Mouse (Mus musculus) CH12.LX (cell line): ENCODE results near the gene Pip5k1c. TPM values are rescaled to one million over a fixed set of nuclear protein-coding genes. Genes with fewer than 3 reads are reported as not detected.

Experiments used
- DNase-seq: peaks from one replicate; pipeline ENCODE4 v3.0.0-alpha.2; 2013; ENCODE audit errors: extremely low read depth
- H3K27ac ChIP-seq: 2 replicates; pipeline ENCODE4 v1.5.1; 2012; ENCODE audit warnings: low read depth, mild to moderate bottlenecking, control low read depth, moderate library complexity; ENCODE audit not compliant: insufficient read depth
- H3K27me3 ChIP-seq: replicated peaks from 2 replicates; pipeline ENCODE3; 2012; ENCODE audit warnings: inconsistent platforms
- H3K36me3 ChIP-seq, 2 experiments: replicated peaks in 1 of 2; 2 replicates each; pipeline versions ENCODE3 to v1.6.1; 2012; ENCODE audit warnings: inconsistent platforms in 1 of 2, low read length in 1 of 2, mild to moderate bottlenecking in 1 of 2, mixed read lengths in 1 of 2, moderate library complexity in 1 of 2; ENCODE audit not compliant: control insufficient read depth in 1 of 2, insufficient read depth in 1 of 2
- H3K4me1 ChIP-seq, 2 experiments: 2 replicates each; pipeline ENCODE4 v1.6.1; 2012; ENCODE audit warnings: inconsistent platforms in 1 of 2, moderate library complexity in 1 of 2; ENCODE audit not compliant: insufficient read depth in 2 of 2, control insufficient read depth in 1 of 2
- H3K4me2 ChIP-seq: 2 replicates; pipeline ENCODE4 v1.6.1; 2012; ENCODE audit warnings: low read depth, mild to moderate bottlenecking, control low read depth; ENCODE audit not compliant: poor library complexity, insufficient read depth, severe bottlenecking
- H3K4me3 ChIP-seq, 3 experiments: fragments of 150-350 bp in 1 of 3; sonication (generic) in 1 of 3; replicated peaks in 1 of 3; 2 replicates each; pipeline versions ENCODE3 to v1.5.1; 2011 to 2012; ENCODE audit warnings: low read depth in 2 of 3, low read length in 2 of 3, mild to moderate bottlenecking in 2 of 3, moderate library complexity in 2 of 3, control low read depth in 1 of 3, improper control_type of control experiment in 1 of 3, inconsistent platforms in 1 of 3, mixed read lengths in 1 of 3; ENCODE audit not compliant: poor library complexity in 1 of 3
- H3K79me2 ChIP-seq: replicated peaks from 2 replicates; pipeline ENCODE4 v1.6.1; 2012; ENCODE audit warnings: mild to moderate bottlenecking, moderate library complexity; ENCODE audit not compliant: control insufficient read depth, poor library complexity, insufficient read depth, severe bottlenecking; ENCODE audit errors: extremely low read depth
- H3K9ac ChIP-seq: 2 replicates; pipeline ENCODE4 v1.6.1; 2012; ENCODE audit warnings: low read depth, mild to moderate bottlenecking, control low read depth, moderate library complexity; ENCODE audit not compliant: insufficient read depth
- H3K9me3 ChIP-seq: replicated peaks from 2 replicates; pipeline ENCODE3; 2012; ENCODE audit warnings: low read length, inconsistent platforms, mixed read lengths
- CHD1 ChIP-seq: IDR thresholded peaks from 2 replicates; pipeline ENCODE4 v1.6.1; 2012; ENCODE audit warnings: low read depth, low read length, improper control_type of control experiment, inconsistent platforms
- CHD2 ChIP-seq: IDR thresholded peaks from 2 replicates; pipeline ENCODE4 v1.6.1; 2011; ENCODE audit warnings: low read length, improper control_type of control experiment
- CTCF ChIP-seq, 2 experiments: IDR thresholded peaks in 1 of 2; conservative IDR thresholded peaks in 1 of 2; 2 replicates each; pipeline ENCODE4 v1.5.1; 2011 to 2012; ENCODE audit warnings: low read depth in 2 of 2, low read length in 2 of 2, improper control_type of control experiment in 1 of 2, inconsistent platforms in 1 of 2, mild to moderate bottlenecking in 1 of 2, moderate library complexity in 1 of 2
- EP300 ChIP-seq: IDR thresholded peaks from 2 replicates; pipeline ENCODE4 v1.6.1; 2011; ENCODE audit warnings: low read length, improper control_type of control experiment
- HCFC1 ChIP-seq: IDR thresholded peaks from 2 replicates; pipeline ENCODE4 v1.6.1; 2012; ENCODE audit warnings: low read depth, mild to moderate bottlenecking, inconsistent platforms, low read length, improper control_type of control experiment
- JUND ChIP-seq: conservative IDR thresholded peaks from 2 replicates; pipeline ENCODE4 v1.6.1; 2011; ENCODE audit warnings: low read depth, low read length, improper control_type of control experiment
- KAT2A ChIP-seq: IDR thresholded peaks from 2 replicates; pipeline ENCODE4 v1.6.1; 2012; ENCODE audit warnings: low read length, improper control_type of control experiment, inconsistent platforms; ENCODE audit not compliant: insufficient replicate concordance
- MAFK ChIP-seq: IDR thresholded peaks from 2 replicates; pipeline ENCODE4 v1.6.1; 2011; ENCODE audit warnings: low read length, improper control_type of control experiment; ENCODE audit not compliant: insufficient replicate concordance
- MAX ChIP-seq: IDR thresholded peaks from 2 replicates; pipeline ENCODE4 v1.6.1; 2011; ENCODE audit warnings: low read length, improper control_type of control experiment
- NELFE ChIP-seq: IDR thresholded peaks from 2 replicates; pipeline ENCODE4 v1.6.1; 2011; ENCODE audit warnings: low read depth, low read length, improper control_type of control experiment
- NRF1 ChIP-seq: IDR thresholded peaks from 2 replicates; pipeline ENCODE4 v1.6.1; 2014; ENCODE audit warnings: low read depth, mild to moderate bottlenecking, inconsistent platforms, low read length, improper control_type of control experiment, moderate library complexity
- POLR2A ChIP-seq: IDR thresholded peaks from 2 replicates; pipeline ENCODE4 v1.6.1; 2011; ENCODE audit warnings: low read depth, mild to moderate bottlenecking, improper control_type of control experiment, low read length
- POLR2AphosphoS2 ChIP-seq: IDR thresholded peaks from 2 replicates; pipeline ENCODE4 v1.6.1; 2011; ENCODE audit warnings: low read depth, low read length, improper control_type of control experiment
- SMC3 ChIP-seq: IDR thresholded peaks from 2 replicates; pipeline ENCODE4 v1.6.1; 2011; ENCODE audit warnings: low read depth, low read length, improper control_type of control experiment
- USF1 ChIP-seq: IDR thresholded peaks from 2 replicates; pipeline ENCODE4 v1.6.1; 2014; ENCODE audit warnings: low read depth, mild to moderate bottlenecking, inconsistent platforms, low read length, improper control_type of control experiment
- USF2 ChIP-seq: conservative IDR thresholded peaks from 2 replicates; pipeline ENCODE4 v1.6.1; 2011; ENCODE audit warnings: low read depth, low read length, improper control_type of control experiment
- ZC3H11A ChIP-seq: IDR thresholded peaks from 2 replicates; pipeline ENCODE4 v1.6.1; 2012; ENCODE audit warnings: low read depth, mild to moderate bottlenecking, inconsistent platforms, low read length, improper control_type of control experiment
- dilution Hi-C: fragments of 300-500 bp; cut with MboI; formaldehyde crosslinking; loops from 2 replicates; pipeline ENCODE4 v1.14.3; 2020; ENCODE audit warnings: low sequenced_read_pairs; ENCODE audit not compliant: extremely low pct_unique_long_range_greater_than_20kb, extremely low pct_ligation_motif_present
- in situ Hi-C: fragments of 300-500 bp; cut with MboI; formaldehyde crosslinking; loops from 3 replicates; pipeline ENCODE4 v1.14.3; 2019; ENCODE audit warnings: low sequenced_read_pairs, low pct_ligation_motif_present, low pct_unique_long_range_greater_than_20kb, mixed read lengths
- polyA plus RNA-seq: library from polyadenylated mRNA; unstranded; fragments of >175 nt; gene quantifications from 2 replicates; pipeline ENCODE4 v1.2.1, GENCODE M21; 2012; ENCODE audit warnings: low read depth; ENCODE audit not compliant: insufficient read length
- total RNA-seq, 2 experiments: library from RNA; depleted of rRNA; stranded (reverse); fragments of 300-350 nt in 1 of 2; fragments of >200 nt in 1 of 2; gene quantifications; 2 replicates each; pipeline ENCODE4 v1.2.3; 2012 to 2014

Pip5k1c gene
- total and polyA plus RNA-seq, 3 experiments, result 11.4 to 51.4 (median 12.6) TPM

GRCm38 (mm10) chr10:81358209-81358608 lies 65.4 kb downstream of the Pip5k1c start:
- no peak overlapping the region for H3K27ac ChIP-seq
- TF ChIP-seq CHD2 (0 out of 2 replicates have a peak, but pooled peaks have one; percentile 16), NELFE (no peak), JUND (no peak), MAFK (no peak), SMC3 (no peak), KAT2A (no peak)
- dilution Hi-C loops, result no loop called here
- no peaks in the 10 kb centered on the region for H3K9me3 ChIP-seq
- peaks cover 23 to 38% of the 10 kb centered on the region in 2 experiments for H3K36me3 ChIP-seq
- H3K9ac ChIP-seq, result peak overlapping the region; percentile 72
- no peak for DNase-seq
- no peaks in the 10 kb centered on the region; the same call in 1 of the 2 replicates for H3K79me2 ChIP-seq
- H3K4me2 ChIP-seq, result peak overlapping the region; percentile 74
- in situ Hi-C loops, result loop anchor here (10.0 kb wide), 1 partner anchor 163 kb away; no protein-coding TSS in a partner anchor
- H3K4me3 ChIP-seq, result peak overlapping the region; percentile 81 to 92 (median 92)
- H3K4me1 ChIP-seq, result peaks cover 29 to 74% of the 10 kb centered on the region in 2 experiments
- H3K27me3 ChIP-seq, result no peaks in the 10 kb centered on the region

- no peak for TF ChIP-seq ZC3H11A
- no peaks in the 10 kb centered on the region for H3K27me3 ChIP-seq
- peak overlapping the region; percentile 74 for H3K4me2 ChIP-seq
- dilution Hi-C loops, result no loop called here
- peaks cover 35 to 80% of the 10 kb centered on the region in 2 experiments for H3K4me1 ChIP-seq
- H3K79me2 ChIP-seq, result no peaks in the 10 kb centered on the region; the same call in 1 of the 2 replicates
- no peak overlapping the region for H3K27ac ChIP-seq
- no peak for DNase-seq
- in situ Hi-C loops, result loop anchor here (10.0 kb wide), 1 partner anchor 164 kb away; no protein-coding TSS in a partner anchor
- H3K9ac ChIP-seq, result no peak overlapping the region
- peak overlapping the region in 1 of 3 experiments; percentile 92 for H3K4me3 ChIP-seq
- peaks cover 26 to 45% of the 10 kb centered on the region in 2 experiments for H3K36me3 ChIP-seq
- H3K9me3 ChIP-seq, result no peaks in the 10 kb centered on the region
Measured at GRCm38 (mm10) chr10:81358841-81359240, 66.1 kb downstream of the Pip5k1c start.

GRCm38 (mm10) chr10:81360721-81361120 lies 68.0 kb downstream of the Pip5k1c start:
- Histone ChIP-seq H3K27me3 (no peaks in the 10 kb centered on the region), H3K4me2 (no peak overlapping the region), H3K79me2 (no peaks in the 10 kb centered on the region; the same call in 1 of the 2 replicates), H3K9me3 (no peaks in the 10 kb centered on the region), H3K36me3 (peaks cover 43 to 63% of the 10 kb centered on the region in 2 experiments), H3K4me3 (no peak overlapping the region), H3K9ac (no peak overlapping the region), H3K27ac (0 out of 2 replicates have a peak overlapping the region, but pooled peaks have one; percentile 12), H3K4me1 (peaks cover 45 to 82% of the 10 kb centered on the region in 2 experiments)
- in situ Hi-C loops (no loop called here), dilution Hi-C loops (no loop called here)
- TF ChIP-seq MAX, result no peak
- no peak for TF ChIP-seq POLR2AphosphoS2
- TF ChIP-seq NRF1, result no peak
- TF ChIP-seq HCFC1, result no peak
- no peak for TF ChIP-seq EP300
- no peak for TF ChIP-seq CTCF (conservative IDR thresholded peaks at IDR 0.05 in 1 of 2, IDR thresholded peaks at IDR 0.05 in 1 of 2; ENCODE audit: low read depth in 2 of 2, low read length in 2 of 2)
- no peak for TF ChIP-seq USF1
- TF ChIP-seq USF2, result no peak
- no peak for TF ChIP-seq CHD1
- no peak for TF ChIP-seq KAT2A
- no peak for TF ChIP-seq POLR2A
- no peak for DNase-seq
